Mouse (Mus musculus): ENCODE results near the gene Smad1. TPM values are rescaled to one million over a fixed set of nuclear protein-coding genes. Genes with fewer than 3 reads are reported as not detected.
A peak's percentile ranks its signal among the peaks of the same experiment; 100 is the strongest.

Gene Smad1
- polyA plus RNA-seq, 1 experiment from 2014 or later: 64.2 TPM

GRCm38 (mm10) chr8:79400671-79401070, 1.4 kb upstream of the Smad1 start:
- no peak for ATAC-seq
- no peak overlapping the region for H3K27ac ChIP-seq (ENCODE audit: low read depth, low read length)
- no peak for DNase-seq (ENCODE audit: low spot score)
- H3K9ac ChIP-seq (ENCODE audit: low read length): no peak overlapping the region
- H3K36me3 ChIP-seq (ENCODE audit: control insufficient read depth, insufficient read depth, low read length): no peaks in the 10 kb centered on the region
- no peaks in the 10 kb centered on the region for H3K9me3 ChIP-seq (replicated peaks; ENCODE audit: control insufficient read depth, low read length)
- H3K4me3 ChIP-seq (ENCODE audit: low read depth, low read length): no peak overlapping the region
- WGBS: 71% methylated on average over 2 of the region's 2 CpGs
- H3K4me1 ChIP-seq (ENCODE audit: control insufficient read depth, insufficient read depth, low read length): peaks cover 13% of the 10 kb centered on the region
- no peaks in the 10 kb centered on the region for H3K27me3 ChIP-seq (replicated peaks; ENCODE audit: control insufficient read depth, insufficient read depth, low read length)
- H3K4me2 ChIP-seq (ENCODE audit: low read length): no peak overlapping the region

GRCm38 (mm10) chr8:79398251-79398981, 902 bp downstream of the Smad1 start:
- Histone ChIP-seq H3K27me3 (replicated peaks; ENCODE audit: control insufficient read depth, insufficient read depth, low read length) (no peaks in the 10 kb centered on the region), H3K36me3 (ENCODE audit: control insufficient read depth, insufficient read depth, low read length) (no peaks in the 10 kb centered on the region), H3K9me3 (replicated peaks; ENCODE audit: control insufficient read depth, low read length) (no peaks in the 10 kb centered on the region), H3K9ac (ENCODE audit: low read length) (peak overlapping the region; percentile 97), H3K4me3 (ENCODE audit: low read depth, low read length) (peak overlapping the region; percentile 86), H3K27ac (ENCODE audit: low read depth, low read length) (peak overlapping the region; percentile 97), H3K4me2 (ENCODE audit: low read length) (peak overlapping the region; percentile 79), H3K4me1 (ENCODE audit: control insufficient read depth, insufficient read depth, low read length) (peaks cover 13% of the 10 kb centered on the region)
- under 1% methylated on average over 57 of the region's 68 CpGs for WGBS
- ATAC-seq (peak; percentile 60), DNase-seq (ENCODE audit: low spot score) (peak; percentile 78)

GRCm38 (mm10) chr8:79397705-79398250, 1.5 kb downstream of the Smad1 start:
- ATAC-seq: no peak; the same call in none of the 2 replicates
- DNase-seq (ENCODE audit: low spot score): no peak
- Histone ChIP-seq H3K9me3 (replicated peaks; ENCODE audit: control insufficient read depth, low read length) (no peaks in the 10 kb centered on the region), H3K27me3 (replicated peaks; ENCODE audit: control insufficient read depth, insufficient read depth, low read length) (no peaks in the 10 kb centered on the region), H3K4me1 (ENCODE audit: control insufficient read depth, insufficient read depth, low read length) (peaks cover 15% of the 10 kb centered on the region), H3K4me2 (ENCODE audit: low read length) (peak overlapping the region; percentile 79), H3K36me3 (ENCODE audit: control insufficient read depth, insufficient read depth, low read length) (no peaks in the 10 kb centered on the region), H3K27ac (ENCODE audit: low read depth, low read length) (peak overlapping the region; percentile 97), H3K9ac (ENCODE audit: low read length) (peak overlapping the region; percentile 97), H3K4me3 (ENCODE audit: low read depth, low read length) (peak overlapping the region; percentile 86)
- 12% methylated on average over 7 of the region's 7 CpGs for WGBS

- H3K4me3 ChIP-seq (ENCODE audit: low read depth, low read length): peak overlapping the region; percentile 86
Observed at GRCm38 (mm10) chr8:79396911-79397310, 2.4 kb downstream of the Smad1 start.

GRCm38 (mm10) chr8:79394009-79394408, 5.3 kb downstream of the Smad1 start:
- H3K9ac ChIP-seq (ENCODE audit: low read length): no peak overlapping the region
- no peak for ATAC-seq
- H3K36me3 ChIP-seq (ENCODE audit: control insufficient read depth, insufficient read depth, low read length): 0 out of 2 replicates have a peak, but pooled peaks cover 5% of the 10 kb centered on the region
- H3K4me1 ChIP-seq (ENCODE audit: control insufficient read depth, insufficient read depth, low read length): peaks cover 20% of the 10 kb centered on the region
- H3K4me2 ChIP-seq (ENCODE audit: low read length): no peak overlapping the region
- H3K4me3 ChIP-seq (ENCODE audit: low read depth, low read length): no peak overlapping the region
- H3K9me3 ChIP-seq (replicated peaks; ENCODE audit: control insufficient read depth, low read length): no peaks in the 10 kb centered on the region
- 70% methylated on average over 9 of the region's 9 CpGs for WGBS
- no peak for DNase-seq (ENCODE audit: low spot score)
- H3K27ac ChIP-seq (ENCODE audit: low read depth, low read length): no peak overlapping the region
- no peaks in the 10 kb centered on the region for H3K27me3 ChIP-seq (replicated peaks; ENCODE audit: control insufficient read depth, insufficient read depth, low read length)

More at GRCm38 (mm10) chr8:79396911-79397310, 2.4 kb downstream of the Smad1 start:
- DNase-seq (ENCODE audit: low spot score) (no peak), ATAC-seq (no peak)
- Histone ChIP-seq H3K36me3 (ENCODE audit: control insufficient read depth, insufficient read depth, low read length) (no peaks in the 10 kb centered on the region), H3K9me3 (replicated peaks; ENCODE audit: control insufficient read depth, low read length) (no peaks in the 10 kb centered on the region), H3K4me1 (ENCODE audit: control insufficient read depth, insufficient read depth, low read length) (peaks cover 17% of the 10 kb centered on the region), H3K4me2 (ENCODE audit: low read length) (peak overlapping the region; percentile 79), H3K27me3 (replicated peaks; ENCODE audit: control insufficient read depth, insufficient read depth, low read length) (no peaks in the 10 kb centered on the region), H3K27ac (ENCODE audit: low read depth, low read length) (peak overlapping the region; percentile 34; the same call in 1 of the 2 replicates), H3K9ac (ENCODE audit: low read length) (peak overlapping the region; percentile 97)
- WGBS: 23% methylated on average over 6 of the region's 6 CpGs

GRCm38 (mm10) chr8:79393215-79393614, 6.1 kb downstream of the Smad1 start:
- H3K4me1 ChIP-seq (ENCODE audit: control insufficient read depth, insufficient read depth, low read length): peaks cover 20% of the 10 kb centered on the region

GRCm38 (mm10) chr8:79392649-79393048, 6.7 kb downstream of the Smad1 start:
- H3K36me3 ChIP-seq (ENCODE audit: control insufficient read depth, insufficient read depth, low read length): 0 out of 2 replicates have a peak, but pooled peaks cover 6% of the 10 kb centered on the region
- H3K9ac ChIP-seq (ENCODE audit: low read length): no peak overlapping the region
- H3K4me1 ChIP-seq (ENCODE audit: control insufficient read depth, insufficient read depth, low read length): peaks cover 20% of the 10 kb centered on the region
- no peak overlapping the region for H3K4me3 ChIP-seq (ENCODE audit: low read depth, low read length)
- WGBS: 19% methylated on average over 6 of the region's 6 CpGs
- ATAC-seq (no peak), DNase-seq (ENCODE audit: low spot score) (no peak)
- H3K27me3 ChIP-seq (replicated peaks; ENCODE audit: control insufficient read depth, insufficient read depth, low read length): no peaks in the 10 kb centered on the region
- H3K4me2 ChIP-seq (ENCODE audit: low read length): no peak overlapping the region
- H3K9me3 ChIP-seq (replicated peaks; ENCODE audit: control insufficient read depth, low read length): no peaks in the 10 kb centered on the region
- no peak overlapping the region for H3K27ac ChIP-seq (ENCODE audit: low read depth, low read length)

More at GRCm38 (mm10) chr8:79393215-79393614, 6.1 kb downstream of the Smad1 start:
- Histone ChIP-seq H3K27ac (ENCODE audit: low read depth, low read length) (no peak overlapping the region), H3K9me3 (replicated peaks; ENCODE audit: control insufficient read depth, low read length) (no peaks in the 10 kb centered on the region), H3K36me3 (ENCODE audit: control insufficient read depth, insufficient read depth, low read length) (0 out of 2 replicates have a peak, but pooled peaks cover 6% of the 10 kb centered on the region), H3K27me3 (replicated peaks; ENCODE audit: control insufficient read depth, insufficient read depth, low read length) (no peaks in the 10 kb centered on the region), H3K4me3 (ENCODE audit: low read depth, low read length) (no peak overlapping the region), H3K9ac (ENCODE audit: low read length) (no peak overlapping the region), H3K4me2 (ENCODE audit: low read length) (no peak overlapping the region)
- ATAC-seq: no peak
- 88% methylated on average over 5 of the region's 5 CpGs for WGBS
- DNase-seq (ENCODE audit: low spot score): no peak

- ATAC-seq (peak; percentile 11; the same call in 1 of the 2 replicates), DNase-seq (ENCODE audit: low spot score) (no peak)
- Histone ChIP-seq H3K4me1 (ENCODE audit: control insufficient read depth, insufficient read depth, low read length) (peaks cover 11% of the 10 kb centered on the region; the same call in 1 of the 2 replicates), H3K27me3 (replicated peaks; ENCODE audit: control insufficient read depth, insufficient read depth, low read length) (no peaks in the 10 kb centered on the region), H3K36me3 (ENCODE audit: control insufficient read depth, insufficient read depth, low read length) (0 out of 2 replicates have a peak, but pooled peaks cover 6% of the 10 kb centered on the region), H3K9ac (ENCODE audit: low read length) (no peak overlapping the region), H3K4me2 (ENCODE audit: low read length) (no peak overlapping the region), H3K9me3 (replicated peaks; ENCODE audit: control insufficient read depth, low read length) (no peaks in the 10 kb centered on the region), H3K27ac (ENCODE audit: low read depth, low read length) (no peak overlapping the region), H3K4me3 (ENCODE audit: low read depth, low read length) (no peak overlapping the region)
- WGBS: 75% methylated on average over 13 of the region's 13 CpGs
Observed at GRCm38 (mm10) chr8:79391454-79391853, 7.9 kb downstream of the Smad1 start.
